Mouse (Mus musculus): ENCODE measurements at regions not wholly inside any gene's neighbourhood (a gene's known extent, or its start where the extent isn't known, plus 50 kb on each side); places are given as distances from the start of the nearest gene placed in this dataset.

DNA sequence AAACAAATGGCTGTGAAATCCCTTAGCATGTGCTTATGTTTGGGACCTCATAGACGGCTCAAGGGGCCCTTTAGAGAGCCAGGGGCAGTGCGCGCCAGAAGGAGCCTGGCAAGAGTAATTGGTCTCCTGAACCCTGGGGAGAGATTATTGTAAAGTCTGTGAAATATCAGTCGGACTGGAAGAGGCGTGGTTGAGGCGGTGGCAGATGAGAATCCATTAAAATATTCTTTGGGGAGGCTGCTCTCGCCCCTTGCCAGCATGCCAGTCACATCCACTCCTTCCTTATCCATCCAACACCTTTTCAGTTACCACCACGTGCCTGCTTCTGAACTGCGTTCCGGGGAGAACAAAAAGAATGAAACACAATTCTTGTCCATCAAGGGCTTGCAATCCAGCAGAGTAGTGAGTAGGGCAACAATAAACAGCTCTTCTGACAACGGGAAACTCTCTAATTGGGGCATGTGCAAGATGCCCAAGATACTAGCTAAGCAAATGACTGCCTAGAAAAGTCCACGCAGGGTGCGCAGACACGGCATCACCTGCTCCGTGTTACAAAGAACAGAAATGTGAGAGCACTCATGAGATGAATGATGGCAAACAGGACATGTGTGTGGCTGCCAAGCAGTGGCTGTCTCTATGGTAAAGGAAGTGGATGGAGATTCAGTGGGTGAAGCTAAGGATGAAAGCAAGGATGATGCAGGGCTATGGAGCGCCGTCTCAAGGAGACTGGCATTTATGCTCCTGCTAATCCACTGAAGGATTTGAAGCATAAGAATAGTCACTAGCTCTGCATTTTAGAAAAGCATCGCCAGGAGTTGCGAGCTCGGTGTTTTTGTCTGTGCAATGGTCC lies 320.6 kb upstream of the Zfp462 start:
- Histone ChIP-seq H3K27me3 (ENCODE audit: insufficient read depth, low read length) (no peaks in the 10 kb centered on the region), H3K9me3 (ENCODE audit: low read length) (no peaks in the 10 kb centered on the region), H3K4me3 (ENCODE audit: low read depth, low read length) (no peak overlapping the region), H3K4me2 (ENCODE audit: low read depth, low read length, poor library complexity, severe bottlenecking) (no peak overlapping the region), H3K9ac (replicated peaks; ENCODE audit: low read length, poor library complexity, severe bottlenecking) (no peak overlapping the region), H3K36me3 (ENCODE audit: insufficient read depth, low read length) (no peaks in the 10 kb centered on the region), H3K4me1 (ENCODE audit: insufficient read depth, low read length) (no peaks in the 10 kb centered on the region), H3K27ac (ENCODE audit: low read depth, low read length) (no peak overlapping the region)
- no peak for ATAC-seq (ENCODE audit: low FRiP score)
- WGBS = 53% methylated on average over 20 of the region's 20 CpGs
- TF ChIP-seq CTCF (IDR thresholded peaks at IDR 0.05) = no peak
- no peak for DNase-seq (ENCODE audit: low spot score)

- DNase-seq (ENCODE audit: low spot score) (peak; percentile 78), ATAC-seq (ENCODE audit: low FRiP score) (peak; percentile 85)
- H3K36me3 ChIP-seq (ENCODE audit: insufficient read depth, low read length) = no peaks in the 10 kb centered on the region
- no peak overlapping the region for H3K4me3 ChIP-seq (ENCODE audit: low read depth, low read length)
- no peak overlapping the region for H3K27ac ChIP-seq (ENCODE audit: low read depth, low read length)
- WGBS = 24% methylated on average over 3 of the region's 3 CpGs
- H3K27me3 ChIP-seq (ENCODE audit: insufficient read depth, low read length) = no peaks in the 10 kb centered on the region
- no peak overlapping the region for H3K4me2 ChIP-seq (ENCODE audit: low read depth, low read length, poor library complexity, severe bottlenecking)
- no peaks in the 10 kb centered on the region for H3K9me3 ChIP-seq (ENCODE audit: low read length)
- H3K4me1 ChIP-seq (ENCODE audit: insufficient read depth, low read length) = no peaks in the 10 kb centered on the region
- no peak for TF ChIP-seq CTCF (IDR thresholded peaks at IDR 0.05)
- H3K9ac ChIP-seq (replicated peaks; ENCODE audit: low read length, poor library complexity, severe bottlenecking) = no peak overlapping the region
Observed at GRCm38 (mm10) chr4:54636986-54637641, 307.7 kb upstream of the Zfp462 start.

DNA sequence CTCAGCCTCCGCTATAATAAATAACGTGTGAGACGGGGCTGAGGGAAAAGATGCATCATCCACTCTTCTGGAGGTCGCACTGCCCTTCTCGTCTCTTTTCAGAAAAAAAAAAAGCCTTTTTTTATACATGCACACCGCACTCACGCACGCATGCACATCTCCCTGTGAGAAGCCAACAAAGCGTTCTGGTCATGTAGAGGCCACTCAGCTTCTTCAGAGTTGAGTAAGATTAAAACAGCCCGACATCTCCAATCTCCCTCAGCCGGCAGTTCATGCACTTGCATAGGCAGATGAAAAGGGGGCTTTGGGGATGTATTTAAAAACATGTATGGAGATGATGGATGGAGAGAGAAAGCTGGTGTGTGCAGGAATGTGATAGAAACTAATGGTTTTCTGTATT lies 298.8 kb upstream of the Zfp462 start:
- ATAC-seq (ENCODE audit: low FRiP score) = peak; percentile 32; the same call in 1 of the 2 replicates
- no peak overlapping the region for H3K9ac ChIP-seq (replicated peaks; ENCODE audit: low read length, poor library complexity, severe bottlenecking)

GRCm38 (mm10) chr4:54646459-54646858 lies 298.4 kb upstream of the Zfp462 start:
- Histone ChIP-seq H3K9me3 (ENCODE audit: low read length) (no peaks in the 10 kb centered on the region), H3K27ac (ENCODE audit: low read depth, low read length) (peak overlapping the region; percentile 62), H3K9ac (replicated peaks; ENCODE audit: low read length, poor library complexity, severe bottlenecking) (no peak overlapping the region), H3K4me3 (ENCODE audit: low read depth, low read length) (no peak overlapping the region), H3K4me2 (ENCODE audit: low read depth, low read length, poor library complexity, severe bottlenecking) (no peak overlapping the region), H3K36me3 (ENCODE audit: insufficient read depth, low read length) (no peaks in the 10 kb centered on the region), H3K4me1 (ENCODE audit: insufficient read depth, low read length) (0 out of 2 replicates have a peak, but pooled peaks cover 5% of the 10 kb centered on the region), H3K27me3 (ENCODE audit: insufficient read depth, low read length) (no peaks in the 10 kb centered on the region)
- TF ChIP-seq CTCF (IDR thresholded peaks at IDR 0.05) = no peak
- DNase-seq (ENCODE audit: low spot score) (peak; percentile 58), ATAC-seq (ENCODE audit: low FRiP score) (peak; percentile 82)
- 30% methylated on average over 8 of the region's 8 CpGs for whole genome bisulfite sequencing

More for the DNA sequence above, 298.8 kb upstream of the Zfp462 start:
- Histone ChIP-seq H3K4me2 (ENCODE audit: low read depth, low read length, poor library complexity, severe bottlenecking) (no peak overlapping the region), H3K4me3 (ENCODE audit: low read depth, low read length) (no peak overlapping the region), H3K4me1 (ENCODE audit: insufficient read depth, low read length) (0 out of 2 replicates have a peak, but pooled peaks cover 5% of the 10 kb centered on the region), H3K9me3 (ENCODE audit: low read length) (no peaks in the 10 kb centered on the region), H3K36me3 (ENCODE audit: insufficient read depth, low read length) (no peaks in the 10 kb centered on the region), H3K27me3 (ENCODE audit: insufficient read depth, low read length) (no peaks in the 10 kb centered on the region), H3K27ac (ENCODE audit: low read depth, low read length) (peak overlapping the region; percentile 62)
- no peak for TF ChIP-seq CTCF (IDR thresholded peaks at IDR 0.05)
- no peak for DNase-seq (ENCODE audit: low spot score)
- WGBS = 70% methylated on average over 11 of the region's 11 CpGs

DNA sequence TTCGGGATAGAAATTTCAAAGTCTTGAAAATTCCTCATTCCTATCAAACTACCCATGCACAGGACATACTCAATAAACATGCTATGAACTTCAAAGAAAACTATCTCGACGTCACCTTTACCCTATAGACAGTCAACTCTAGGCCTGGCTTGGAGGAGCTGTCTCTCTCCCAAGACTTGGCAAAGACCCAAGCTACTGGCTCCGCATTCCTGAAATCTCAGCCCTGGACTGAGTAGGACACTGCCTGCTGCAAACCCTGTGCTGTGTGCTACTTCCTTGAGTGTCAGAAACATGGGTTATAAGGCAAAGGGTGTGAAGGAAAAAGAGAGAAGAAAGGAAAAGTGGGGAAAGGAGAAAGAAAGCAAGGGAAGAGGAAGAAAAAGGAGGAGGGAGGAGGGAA lies 296.6 kb upstream of the Zfp462 start:
- no peak overlapping the region for H3K27ac ChIP-seq (ENCODE audit: low read depth, low read length)
- no peak for DNase-seq (ENCODE audit: low spot score)
- no peak overlapping the region for H3K4me2 ChIP-seq (ENCODE audit: low read depth, low read length, poor library complexity, severe bottlenecking)
- no peak for ATAC-seq (ENCODE audit: low FRiP score)
- H3K4me3 ChIP-seq (ENCODE audit: low read depth, low read length) = no peak overlapping the region
- no peaks in the 10 kb centered on the region for H3K9me3 ChIP-seq (ENCODE audit: low read length)
- H3K4me1 ChIP-seq (ENCODE audit: insufficient read depth, low read length) = peaks cover 11% of the 10 kb centered on the region
- no peaks in the 10 kb centered on the region for H3K27me3 ChIP-seq (ENCODE audit: insufficient read depth, low read length)
- H3K36me3 ChIP-seq (ENCODE audit: insufficient read depth, low read length) = no peaks in the 10 kb centered on the region
- TF ChIP-seq CTCF (IDR thresholded peaks at IDR 0.05) = no peak
- 75% methylated on average over 4 of the region's 4 CpGs for WGBS
- H3K9ac ChIP-seq (replicated peaks; ENCODE audit: low read length, poor library complexity, severe bottlenecking) = no peak overlapping the region

DNA sequence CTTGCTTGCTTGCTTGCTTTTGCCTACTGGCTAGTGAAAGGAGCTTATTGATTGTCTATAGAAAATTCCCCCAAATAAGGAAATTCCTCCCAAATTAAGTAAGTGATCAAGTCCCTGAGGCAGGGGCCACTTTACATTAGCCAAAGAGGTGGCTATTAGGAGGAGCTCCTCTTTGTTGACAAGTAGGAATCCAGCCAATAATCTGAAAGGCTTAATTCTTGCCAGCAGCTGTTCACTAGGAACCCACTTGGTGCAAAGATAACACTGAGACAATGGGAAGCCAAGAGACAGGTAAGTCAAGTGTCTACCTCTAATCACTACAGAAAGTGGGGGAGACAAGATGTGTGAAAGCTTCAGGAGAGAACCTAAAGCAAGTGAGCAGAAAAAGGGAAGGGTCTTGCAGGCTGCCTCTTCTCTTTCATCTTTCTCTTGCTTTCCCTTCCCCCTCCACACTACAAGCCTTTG lies 293.2 kb upstream of the Zfp462 start:
- H3K9me3 ChIP-seq (ENCODE audit: low read length) = no peaks in the 10 kb centered on the region
- DNase-seq (ENCODE audit: low spot score) = no peak
- no peaks in the 10 kb centered on the region for H3K36me3 ChIP-seq (ENCODE audit: insufficient read depth, low read length)
- peaks cover 5% of the 10 kb centered on the region for H3K4me1 ChIP-seq (ENCODE audit: insufficient read depth, low read length)
- no peak for TF ChIP-seq CTCF (IDR thresholded peaks at IDR 0.05)
- H3K9ac ChIP-seq (replicated peaks; ENCODE audit: low read length, poor library complexity, severe bottlenecking) = no peak overlapping the region
- no peak overlapping the region for H3K4me3 ChIP-seq (ENCODE audit: low read depth, low read length)
- peak overlapping the region; percentile 70 for H3K27ac ChIP-seq (ENCODE audit: low read depth, low read length)
- no peak for ATAC-seq (ENCODE audit: low FRiP score)
- H3K4me2 ChIP-seq (ENCODE audit: low read depth, low read length, poor library complexity, severe bottlenecking) = no peak overlapping the region
- H3K27me3 ChIP-seq (ENCODE audit: insufficient read depth, low read length) = no peaks in the 10 kb centered on the region

Measured in midbrain, postnatal 0 days (tissue).